Mouse (Mus musculus) stomach, postnatal 0 days (tissue): ENCODE measurements around the gene Dnaic2. TPM values are rescaled to one million over a fixed set of nuclear protein-coding genes. Genes with fewer than 3 reads are reported as not detected.
A peak's percentile ranks its signal among the peaks of the same experiment; 100 is the strongest.

Experiments
- ATAC-seq: fragments of 200-750 bp; cut with Nextera tagmentation; 2 replicates; pipeline ENCODE4 v1.8.0; 2017; ENCODE audit not compliant: low FRiP score, low TSS enrichment
- DNase-seq: peaks from one replicate; pipeline ENCODE4 v3.0.0-alpha.2; 2016; ENCODE audit warnings: low spot score
- H3K27ac ChIP-seq: fragments of 300-500 bp; sonication (generic); replicated peaks from 2 replicates; pipeline ENCODE4 v1.5.1; 2014; ENCODE audit warnings: mild to moderate bottlenecking, control low read depth
- H3K27me3 ChIP-seq: fragments of 300-500 bp; sonication (generic); 2 replicates; pipeline ENCODE4 v1.6.1; 2014; ENCODE audit warnings: low read length; ENCODE audit not compliant: control insufficient read depth, insufficient read depth
- H3K36me3 ChIP-seq: fragments of 300-500 bp; sonication (generic); 2 replicates; pipeline ENCODE4 v1.6.1; 2014; ENCODE audit warnings: low read length, mixed read lengths; ENCODE audit not compliant: control insufficient read depth, insufficient read depth
- H3K4me1 ChIP-seq: fragments of 300-500 bp; sonication (generic); replicated peaks from 2 replicates; pipeline ENCODE4 v1.6.1; 2014; ENCODE audit warnings: antibody characterized with exemption; ENCODE audit not compliant: control insufficient read depth, insufficient read depth
- H3K4me2 ChIP-seq: fragments of 300-500 bp; sonication (generic); replicated peaks from 2 replicates; pipeline ENCODE4 v1.6.1; 2014; ENCODE audit warnings: low read depth, mild to moderate bottlenecking, control low read depth, moderate library complexity
- H3K4me3 ChIP-seq: fragments of 300-500 bp; sonication (generic); 2 replicates; pipeline ENCODE4 v1.5.1; 2014; ENCODE audit warnings: low read depth, low read length, control low read depth
- H3K9ac ChIP-seq: fragments of 300-500 bp; sonication (generic); 2 replicates; pipeline ENCODE4 v1.6.1; 2014; ENCODE audit warnings: mild to moderate bottlenecking, low read length, control low read depth, mixed read lengths
- H3K9me3 ChIP-seq: fragments of 300-500 bp; sonication (generic); 2 replicates; pipeline ENCODE4 v1.6.1; 2016; ENCODE audit warnings: low read length; ENCODE audit not compliant: control insufficient read depth
- CTCF ChIP-seq: IDR thresholded peaks from 2 replicates; pipeline ENCODE4 v1.5.1; 2016; ENCODE audit warnings: antibody characterized with exemption, low read depth, mild to moderate bottlenecking, moderate library complexity
- EP300 ChIP-seq: optimal IDR thresholded peaks from 2 replicates; pipeline ENCODE3; 2016; ENCODE audit warnings: antibody characterized with exemption
- WGBS: fragments of 180-500 bp; shearing (Covaris S2); extraction: QIAGEN DNeasy Blood & Tissue Kit; methylation state at CpG from one replicate; pipeline ENCODE4 v1.1.7; 2014; 5-methylcytosine and 5-hydroxymethylcytosine counted together
- polyA plus RNA-seq: library from polyadenylated mRNA; unstranded; fragments of >200 nt; fragmentation: Nextera tagmentation; extraction: Ambion mirVana; gene quantifications from 2 replicates; pipeline ENCODE4 v1.2.1, GENCODE M21; 2015

Dnaic2 gene
- polyA plus RNA-seq, 1 experiment from 2014 or later = 0.35 TPM

DNA sequence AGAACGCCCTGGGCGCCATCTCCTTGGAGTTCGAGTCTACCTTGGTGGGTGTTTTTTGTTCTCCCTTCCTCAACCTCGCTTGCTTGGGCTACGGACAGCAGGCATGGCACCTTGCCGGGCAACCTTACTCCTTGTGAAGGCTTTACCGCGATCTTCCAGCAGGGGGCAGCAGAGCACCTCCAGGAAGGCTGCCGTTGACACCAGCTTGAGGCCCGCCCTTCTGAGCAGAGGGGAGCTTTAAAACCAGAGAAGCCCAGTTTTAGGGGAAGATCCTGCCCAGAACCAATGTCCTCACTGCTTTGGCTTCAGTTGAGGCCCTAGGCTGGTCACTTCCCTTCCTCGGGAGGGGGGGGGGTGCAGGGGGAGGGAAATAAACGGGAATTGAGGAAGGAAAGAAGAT is 17.9 kb downstream of the Dnaic2 start:
- H3K4me3 ChIP-seq = no peak overlapping the region
- H3K27me3 ChIP-seq = no peaks in the 10 kb centered on the region
- H3K4me2 ChIP-seq = peak overlapping the region; percentile 9; the same call in 1 of the 2 replicates
- ATAC-seq (peak; percentile 64), DNase-seq (peak; percentile 93)
- H3K4me1 ChIP-seq = no peaks in the 10 kb centered on the region
- peak overlapping the region; percentile 23; the same call in 1 of the 2 replicates for H3K9ac ChIP-seq
- H3K27ac ChIP-seq = no peak overlapping the region
- peak; percentile 98 for TF ChIP-seq CTCF
- no peak for TF ChIP-seq EP300
- WGBS = 1% methylated on average over 12 of the region's 12 CpGs
- no peaks in the 10 kb centered on the region for H3K9me3 ChIP-seq
- H3K36me3 ChIP-seq = no peaks in the 10 kb centered on the region

DNA sequence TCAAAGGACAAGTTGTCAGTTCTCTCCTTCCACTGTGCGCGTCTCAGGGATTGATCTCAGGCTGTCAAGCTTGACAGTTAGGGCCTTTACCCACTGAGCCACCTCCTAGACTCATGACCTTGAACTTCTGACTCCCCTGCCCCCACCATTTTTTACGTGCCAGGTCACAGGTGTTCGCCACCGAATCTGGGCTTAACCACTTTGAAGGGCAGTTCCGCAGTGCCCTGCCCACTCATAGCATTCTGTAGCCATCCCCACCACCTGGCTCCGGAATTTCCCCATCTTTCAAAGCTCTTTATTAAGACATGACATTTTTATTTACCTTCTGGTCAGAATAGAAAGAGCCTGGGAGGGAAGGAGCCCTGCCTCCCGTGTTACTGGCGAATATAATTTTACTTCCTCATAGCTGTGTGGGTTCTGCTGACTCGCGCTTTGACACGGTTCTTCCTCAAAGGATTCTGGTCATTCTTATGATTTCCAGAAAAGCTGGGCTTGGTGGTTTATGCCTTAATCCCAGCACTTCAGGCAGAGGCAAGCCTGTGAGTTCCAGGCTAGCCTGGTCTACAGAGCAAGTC is 20.4 kb downstream of the Dnaic2 start:
- ATAC-seq = peak; percentile 43; the same call in 1 of the 2 replicates
- no peak overlapping the region for H3K27ac ChIP-seq

DNA sequence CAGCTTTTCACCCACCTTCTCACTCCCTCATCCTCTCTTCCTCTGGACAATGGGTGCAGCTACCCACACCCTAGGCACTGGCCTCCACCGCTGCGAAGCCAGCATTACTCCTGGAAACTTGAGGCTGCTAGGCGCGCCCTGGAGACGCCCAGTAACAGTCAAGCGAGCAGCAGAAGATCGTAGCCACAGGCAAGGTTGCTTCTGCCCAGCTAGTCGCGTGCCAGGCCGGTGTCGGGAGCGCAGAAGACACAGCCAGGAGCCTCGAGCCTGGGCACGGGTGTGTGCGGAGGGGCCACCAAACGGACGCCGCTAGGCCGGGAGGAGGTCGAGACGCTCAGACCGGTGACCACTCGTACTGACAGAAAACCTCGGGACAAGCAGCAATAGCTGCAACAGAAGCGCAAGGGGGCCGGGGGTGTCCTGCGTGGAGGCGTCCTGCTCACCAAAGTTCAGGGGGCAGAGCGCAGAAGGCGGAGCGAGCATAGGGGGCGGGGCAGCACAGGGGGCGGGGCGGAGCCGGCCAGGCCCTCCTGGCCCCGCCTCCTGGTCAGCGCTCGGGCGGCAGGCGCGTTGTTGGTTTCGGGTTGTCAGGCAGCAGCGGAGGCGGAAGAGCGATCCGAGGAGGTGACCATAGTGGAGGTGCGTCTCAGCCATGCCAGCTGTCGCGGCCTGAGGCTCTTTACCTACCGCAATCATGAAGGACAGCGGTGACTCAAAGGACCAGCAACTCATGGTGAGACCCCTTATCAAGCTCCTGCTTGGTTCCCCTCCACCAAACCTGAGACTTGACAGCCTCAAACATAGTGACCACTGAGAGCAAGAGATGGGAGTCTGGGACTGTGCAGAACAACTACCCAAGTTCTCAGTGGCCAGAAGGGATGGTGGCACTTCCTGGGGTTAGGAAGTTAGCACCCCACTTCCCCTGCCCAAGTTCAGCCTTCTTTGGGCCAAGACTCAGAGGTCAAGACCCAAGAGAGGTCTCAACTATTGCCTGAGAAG is 37.9 kb downstream of the Dnaic2 start, which contains the start of gene Kif19a:
Gene Kif19a, plus strand, starts transcription at position 569 of the 999 bp plus-strand sequence.
- Histone ChIP-seq H3K9me3 (no peaks in the 10 kb centered on the region), H3K27me3 (no peaks in the 10 kb centered on the region), H3K9ac (peak within 1 kb of the TSS; percentile 28), H3K4me1 (no peaks in the 10 kb centered on the region), H3K36me3 (no peaks in the 10 kb centered on the region), H3K4me3 (peak within 1 kb of the TSS; percentile 45), H3K4me2 (peak within 1 kb of the TSS; percentile 70), H3K27ac (no peak within 1 kb of the TSS)
- TF ChIP-seq CTCF (peak; percentile 5; the same call in 1 of the 2 replicates), EP300 (no peak)
- peak; percentile 86 for DNase-seq
- WGBS = 3% methylated on average over 48 of the region's 51 CpGs
- ATAC-seq = peak; percentile 86

More for the DNA sequence above, 20.4 kb downstream of the Dnaic2 start:
- Histone ChIP-seq H3K4me1 (no peaks in the 10 kb centered on the region), H3K9ac (no peak overlapping the region), H3K36me3 (no peaks in the 10 kb centered on the region), H3K4me3 (no peak overlapping the region), H3K27me3 (no peaks in the 10 kb centered on the region), H3K9me3 (no peaks in the 10 kb centered on the region), H3K4me2 (no peak overlapping the region)
- peak; percentile 42 for DNase-seq
- TF ChIP-seq EP300 = no peak
- 34% methylated on average over 12 of the region's 12 CpGs for WGBS

DNA sequence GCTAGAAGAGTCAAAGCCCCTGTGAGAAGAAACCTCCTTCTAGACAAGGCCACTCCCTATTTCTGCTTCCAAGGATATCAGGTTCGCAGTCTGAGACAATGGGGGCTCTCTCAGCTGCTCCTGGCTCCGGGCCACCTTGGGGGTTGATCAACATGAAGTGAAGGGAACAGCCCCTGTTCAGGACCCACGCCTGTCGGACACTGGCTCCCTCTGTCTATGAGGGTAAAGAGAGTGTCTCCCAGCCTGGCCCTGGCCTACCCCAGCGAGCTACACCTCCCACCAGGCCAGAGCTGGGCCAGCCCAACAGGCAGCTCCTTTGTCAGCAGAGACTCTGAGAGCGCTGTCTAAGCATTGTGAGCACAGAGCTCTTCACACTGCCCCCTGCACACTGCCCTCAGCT is 42.7 kb downstream of the Dnaic2 start:
- H3K27me3 ChIP-seq = no peaks in the 10 kb centered on the region
- DNase-seq (no peak), ATAC-seq (no peak)
- no peak overlapping the region for H3K4me3 ChIP-seq
- no peak for TF ChIP-seq EP300
- TF ChIP-seq CTCF = no peak
- H3K27ac ChIP-seq = no peak overlapping the region
- 43% methylated on average over 6 of the region's 6 CpGs for WGBS
- no peaks in the 10 kb centered on the region for H3K36me3 ChIP-seq
- H3K4me2 ChIP-seq = no peak overlapping the region
- H3K9me3 ChIP-seq = no peaks in the 10 kb centered on the region
- no peak overlapping the region for H3K9ac ChIP-seq
- no peaks in the 10 kb centered on the region for H3K4me1 ChIP-seq

DNA sequence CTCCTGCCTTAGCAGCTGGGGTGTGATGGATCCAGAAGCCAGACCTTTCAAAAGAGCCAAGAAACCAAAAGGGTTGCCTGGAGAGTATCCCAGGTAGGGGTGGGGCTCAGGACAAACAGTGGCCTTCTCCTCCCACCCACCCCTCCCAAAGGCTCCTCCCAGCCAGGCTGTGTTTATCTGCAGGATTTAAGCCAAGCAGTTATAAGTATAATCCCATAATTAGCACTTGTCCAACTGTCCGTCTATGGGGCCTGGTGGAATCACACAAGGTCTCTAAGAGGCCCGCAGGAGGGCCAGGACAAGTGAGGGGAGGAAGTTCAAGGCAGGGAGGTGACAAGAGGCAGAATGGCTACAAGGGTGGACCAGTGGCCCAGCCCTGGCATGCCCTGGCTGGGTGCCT is 44.7 kb downstream of the Dnaic2 start:
- no peak overlapping the region for H3K9ac ChIP-seq
- TF ChIP-seq CTCF (no peak), EP300 (no peak)
- no peaks in the 10 kb centered on the region for H3K36me3 ChIP-seq
- no peak for DNase-seq
- no peak overlapping the region for H3K4me2 ChIP-seq
- H3K4me3 ChIP-seq = no peak overlapping the region
- H3K27me3 ChIP-seq = no peaks in the 10 kb centered on the region
- H3K27ac ChIP-seq = no peak overlapping the region
- H3K9me3 ChIP-seq = no peaks in the 10 kb centered on the region
- no peaks in the 10 kb centered on the region for H3K4me1 ChIP-seq
- ATAC-seq = no peak
- 56% methylated on average over 2 of the region's 2 CpGs for WGBS

DNA sequence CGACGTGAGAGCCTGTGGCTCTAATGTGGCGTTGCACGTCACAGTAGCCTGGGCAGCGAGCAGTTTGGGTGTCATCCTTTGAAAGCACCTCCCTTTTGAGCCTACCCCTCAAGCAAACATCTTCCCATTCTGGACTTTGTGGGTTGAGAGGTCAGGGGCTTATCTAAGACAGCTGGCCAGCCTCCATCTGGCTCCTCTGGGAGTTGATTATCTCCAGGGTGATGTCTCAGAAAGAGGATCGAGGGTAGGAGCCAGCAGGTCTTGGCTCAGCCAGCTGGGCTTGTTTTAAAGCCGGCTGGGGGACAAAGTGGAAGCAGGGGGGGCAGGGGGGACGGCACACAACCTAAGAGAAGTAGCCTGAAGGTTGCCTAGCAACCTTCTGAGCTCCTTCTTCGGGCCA is 52.9 kb downstream of the Dnaic2 start:
- TF ChIP-seq EP300 (no peak), CTCF (no peak)
- Histone ChIP-seq H3K4me1 (no peaks in the 10 kb centered on the region), H3K9me3 (no peaks in the 10 kb centered on the region), H3K36me3 (no peaks in the 10 kb centered on the region), H3K27me3 (no peaks in the 10 kb centered on the region), H3K4me3 (no peak overlapping the region), H3K27ac (no peak overlapping the region), H3K9ac (no peak overlapping the region), H3K4me2 (no peak overlapping the region)
- WGBS = 44% methylated on average over 9 of the region's 9 CpGs
- no peak for DNase-seq
- no peak for ATAC-seq
